Mouse (Mus musculus) heart, postnatal 10 days (tissue): ENCODE results near the gene Insl3. TPM values are rescaled to one million over a fixed set of nuclear protein-coding genes. Genes with fewer than 3 reads are reported as not detected.

Experiments used
- total RNA-seq, 2 experiments: library from RNA; stranded (reverse); gene quantifications; 2 replicates each; pipeline ENCODE4 v1.2.3; 2021

Gene Insl3
- total RNA-seq, 2 experiments from 2014 or later: 5.1 to 5.4 TPM

Other genes with a start within 250 kb of the Insl3 start
- 10 to 100 TPM; 31.7 to 34.6 TPM for gene Abhd8, start 225.6 kb upstream of the Insl3 start, total RNA-seq
- 100 to 1,000 TPM; 103 to 116 TPM for gene Mrpl34, start 224.3 kb upstream of the Insl3 start, total RNA-seq
- 10 to 100 TPM; 37.8 to 39.1 TPM for gene Dda1, start 220.0 kb upstream of the Insl3 start, total RNA-seq
- 10 to 100 TPM; 14.6 to 15.3 TPM for gene Ano8, start 203.3 kb upstream of the Insl3 start, total RNA-seq
- 10 to 100 TPM; 19.7 to 22.1 TPM for gene Gtpbp3, start 201.1 kb upstream of the Insl3 start, total RNA-seq
- 10 to 100 TPM; 21.8 to 22.0 TPM for gene Plvap, start 177.5 kb upstream of the Insl3 start, total RNA-seq
- under 1 TPM in 1 of 2 experiments, not detected in 1; 0.17 TPM for gene Ccdc194, start 163.5 kb upstream of the Insl3 start, total RNA-seq
- gene Bst2, start 151.8 kb upstream of the Insl3 start, total RNA-seq: 10 to 100 TPM; 13.0 to 13.5 TPM
- gene Mvb12a, start 146.3 kb upstream of the Insl3 start, total RNA-seq: 10 to 100 TPM; 30.2 to 32.5 TPM
- under 1 TPM in 1 of 2 experiments, not detected in 1; 0.27 TPM for gene Tmem221, start 130.3 kb upstream of the Insl3 start, total RNA-seq
- under 1 TPM in 1 of 2 experiments, not detected in 1; 0.12 TPM for gene Nxnl1, start 122.6 kb upstream of the Insl3 start, total RNA-seq
- gene Slc27a1, start 120.3 kb upstream of the Insl3 start, total RNA-seq: 100 to 1,000 TPM; 118 to 120 TPM
- gene Pgls, start 97.0 kb upstream of the Insl3 start, total RNA-seq: 10 to 100 TPM; 78.8 to 87.3 TPM
- gene Fam129c, start 91.6 kb upstream of the Insl3 start, total RNA-seq: 1 to 10 TPM in 1 of 2 experiments, under 1 TPM in 1; 0.81 to 1.3 TPM
- 10 to 100 TPM; 46.3 to 54.9 TPM for gene Colgalt1, start 78.2 kb upstream of the Insl3 start, total RNA-seq
- gene Unc13a, start 17.5 kb upstream of the Insl3 start, total RNA-seq: 1 to 10 TPM; 1.1 to 1.5 TPM
- gene Jak3, start 12.9 kb upstream of the Insl3 start, total RNA-seq: 10 to 100 TPM; 14.3 to 15.0 TPM
- 10 to 100 TPM; 12.0 to 12.2 TPM for gene B3gnt3, start 12.6 kb downstream of the Insl3 start, total RNA-seq
- 1 to 10 TPM; 1.3 to 2.4 TPM for gene Fcho1, start 36.5 kb downstream of the Insl3 start, total RNA-seq
- gene Zfp709, start 192.8 kb downstream of the Insl3 start, total RNA-seq: 1 to 10 TPM; 6.7 to 8.5 TPM
- gene Zfp882, start 219.4 kb downstream of the Insl3 start, total RNA-seq: 1 to 10 TPM; 3.0 to 4.4 TPM
- gene Zfp617, start 219.4 kb downstream of the Insl3 start, total RNA-seq: 10 to 100 TPM; 27.3 to 32.6 TPM